Mouse (Mus musculus) heart, adult 2 months (tissue): ENCODE measurements around the gene Acpp.

Experiments
- CTCF ChIP-seq: fragments of 200-600 bp; IDR thresholded peaks from 2 replicates; pipeline ENCODE4 v1.8.1; 2022; ENCODE audit warnings: antibody characterized with exemption, mild to moderate bottlenecking, moderate library complexity
- EP300 ChIP-seq: fragments of 200-500 bp; IDR thresholded peaks from 2 replicates; pipeline ENCODE4 v1.6.1; 2011; ENCODE audit warnings: low read depth, low read length, control low read depth; ENCODE audit not compliant: insufficient read depth
- POLR2A ChIP-seq: fragments of 200-500 bp; IDR thresholded peaks from 2 replicates; pipeline ENCODE4 v1.6.1; 2011; ENCODE audit warnings: mild to moderate bottlenecking, low read depth, low read length, control low read depth; ENCODE audit not compliant: insufficient read depth

DNA sequence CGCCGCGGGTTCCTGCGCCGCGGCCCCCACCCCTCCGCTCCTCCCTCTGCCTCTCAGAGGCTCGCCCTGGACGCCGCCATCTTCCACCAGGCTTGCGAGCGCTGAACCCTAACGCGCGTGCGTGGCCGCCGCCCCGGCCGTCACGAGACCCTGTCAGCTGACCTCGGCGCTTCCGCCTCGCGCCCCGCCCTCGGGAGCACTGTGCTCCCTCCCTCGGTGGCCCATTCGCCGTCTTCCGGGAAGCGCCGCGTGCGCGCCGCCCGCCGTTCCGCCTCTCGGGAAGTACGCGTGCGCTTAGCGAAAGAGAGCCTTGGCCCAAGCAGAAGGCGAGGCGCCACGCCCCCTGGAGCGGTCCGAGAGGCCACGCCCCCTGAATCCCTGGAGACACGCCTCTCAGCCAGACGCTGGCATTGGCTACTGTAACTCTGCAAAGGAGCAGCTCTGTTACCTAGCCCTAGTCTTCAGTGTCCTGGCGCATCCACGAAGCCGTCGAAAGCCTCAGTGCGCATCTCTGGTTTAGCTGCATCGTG, 74.7 kb downstream of the Acpp start, which contains the start of gene Dnajc13:
- TF ChIP-seq CTCF (no peak), EP300 (no peak), POLR2A (peak; percentile 56)
